Mouse (Mus musculus) erythroblast, embryonic 14.5 days (primary cell): Measurements from ENCODE around the gene Gtf2h4.

Experiments used
- GATA1 ChIP-seq: IDR thresholded peaks from 2 replicates; pipeline ENCODE4 v1.6.1; 2012; ENCODE audit warnings: low read length, inconsistent platforms, mixed read lengths
- TAL1 ChIP-seq: IDR thresholded peaks from 3 replicates; pipeline ENCODE4 v1.6.1; 2012; ENCODE audit warnings: low read length, inconsistent platforms, mixed read lengths

GRCm38 (mm10) chr17:35673416-35674035 lies at the start of gene Gtf2h4:
- TF ChIP-seq GATA1 (no peak), TAL1 (no peak)
